Mouse (Mus musculus): Measurements from ENCODE around the gene Cd44.

Gene Cd44

GRCm38 (mm10) chr2:102763176-102763575 lies 138.3 kb downstream of the Cd44 start:
- no peak for DNase-seq (ENCODE audit: low read depth, low spot score)

All from 3T3-L1 (cell line).